Mouse (Mus musculus) G1E (cell line): ENCODE results near the gene Ankrd39.

Experiments
- CTCF ChIP-seq: IDR thresholded peaks from 2 replicates; pipeline ENCODE4 v1.5.1; 2012; ENCODE audit warnings: low read depth, low read length, inconsistent platforms, mixed read lengths
- GATA1 ChIP-seq: IDR thresholded peaks from 2 replicates; pipeline ENCODE4 v1.6.1; 2012; ENCODE audit warnings: borderline replicate concordance, low read length, inconsistent platforms, mixed read lengths
- GATA2 ChIP-seq: IDR thresholded peaks from 2 replicates; pipeline ENCODE4 v1.6.1; 2012; ENCODE audit warnings: low read depth, low read length, inconsistent platforms, borderline replicate concordance
- POLR2AphosphoS5 ChIP-seq: IDR thresholded peaks from 2 replicates; pipeline ENCODE4 v1.6.1; 2012; ENCODE audit warnings: low read depth, low read length, inconsistent platforms; ENCODE audit not compliant: insufficient replicate concordance
- TAL1 ChIP-seq: conservative IDR thresholded peaks from 2 replicates; pipeline ENCODE4 v1.6.1; 2012; ENCODE audit warnings: low read depth, low read length, inconsistent platforms, mixed read lengths

DNA sequence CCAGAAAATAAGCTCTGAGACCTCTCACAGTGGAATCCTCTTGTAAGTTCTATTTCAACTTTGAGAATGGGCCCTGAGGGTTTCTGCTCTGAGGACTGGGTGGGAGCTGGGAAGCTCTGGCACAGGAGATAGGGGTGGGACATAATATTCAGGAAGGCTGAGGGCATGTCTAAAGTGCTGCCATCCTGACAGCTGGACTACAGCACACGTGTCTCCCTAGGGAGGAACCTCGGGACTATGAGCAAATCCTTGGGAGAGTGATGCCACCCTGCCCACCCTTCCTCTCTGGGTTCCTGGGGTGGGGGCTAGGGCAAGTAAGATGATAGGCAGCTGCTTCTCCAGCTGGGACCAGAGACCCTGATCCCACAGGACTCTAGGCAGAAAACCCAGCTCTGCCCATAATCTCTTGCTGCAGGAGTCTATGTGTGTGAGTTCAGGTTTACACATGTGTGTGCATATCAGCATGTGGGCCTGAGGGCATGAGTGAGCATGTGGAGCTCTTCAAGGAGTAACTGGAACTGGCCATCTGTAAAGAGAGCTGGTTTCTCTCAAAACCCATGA lies 25.0 kb upstream of the Ankrd39 start:
- TF ChIP-seq CTCF (no peak), GATA1 (no peak), TAL1 (no peak), GATA2 (no peak), POLR2AphosphoS5 (no peak)
